Mouse (Mus musculus) spleen, adult 12 weeks (tissue): ENCODE results near the gene Gm12248.

Experiments
- DNase-seq: peaks from one replicate; pipeline ENCODE4 v3.0.0; 2022; ENCODE audit warnings: low spot score

Gm12248 gene

GRCm38 (mm10) chr11:58029869-58030268, 63.1 kb downstream of the Gm12248 start:
- DNase-seq: no peak

GRCm38 (mm10) chr11:58028981-58029380, 64.0 kb downstream of the Gm12248 start:
- no peak for DNase-seq

GRCm38 (mm10) chr11:58026860-58027259, 66.1 kb downstream of the Gm12248 start:
- DNase-seq: no peak

GRCm38 (mm10) chr11:58026337-58026736, 66.6 kb downstream of the Gm12248 start:
- DNase-seq: no peak

GRCm38 (mm10) chr11:58025881-58026280, 67.1 kb downstream of the Gm12248 start:
- no peak for DNase-seq

GRCm38 (mm10) chr11:58024671-58025070, 68.3 kb downstream of the Gm12248 start:
- DNase-seq: no peak

- DNase-seq: no peak
Observed at GRCm38 (mm10) chr11:58024271-58024670, 68.7 kb downstream of the Gm12248 start.

- DNase-seq: no peak
Observed at GRCm38 (mm10) chr11:58021618-58022017, 71.3 kb downstream of the Gm12248 start.

- DNase-seq: no peak
Observed at GRCm38 (mm10) chr11:58021095-58021494, 71.8 kb downstream of the Gm12248 start.

- no peak for DNase-seq
Observed at GRCm38 (mm10) chr11:58018701-58019100, 74.2 kb downstream of the Gm12248 start.

- DNase-seq: no peak
Observed at GRCm38 (mm10) chr11:58018287-58018686, 74.6 kb downstream of the Gm12248 start.

GRCm38 (mm10) chr11:58017422-58017821, 75.5 kb downstream of the Gm12248 start:
- DNase-seq: no peak

GRCm38 (mm10) chr11:58016371-58016770, 76.6 kb downstream of the Gm12248 start:
- no peak for DNase-seq

GRCm38 (mm10) chr11:58015339-58015738, 77.6 kb downstream of the Gm12248 start:
- no peak for DNase-seq

- DNase-seq: no peak
Observed at GRCm38 (mm10) chr11:58014604-58015003, 78.3 kb downstream of the Gm12248 start.
